Mouse (Mus musculus): ENCODE measurements around the gene Itfg2. TPM values are rescaled to one million over a fixed set of nuclear protein-coding genes. Genes with fewer than 3 reads are reported as not detected.
A peak's percentile ranks its signal among the peaks of the same experiment; 100 is the strongest.

Gene Itfg2
- total RNA-seq (2021): 10 to 100 TPM; 23.8 to 28.6 TPM
- long read RNA-seq, experiment 1, transcript Itfg2-201 (12 exons, 2,320 nt): major isoform, 9 of 21 reads
- long read RNA-seq, experiment 1, partial matches to known transcripts: 4 of 21 reads
- long read RNA-seq, experiment 1, other reads (novel, unspliced or antisense): 6 of 21 reads
- long read RNA-seq, experiment 2, transcript Itfg2-201 (12 exons, 2,320 nt): major isoform, 11 of 15 reads
- long read RNA-seq, experiment 2, partial matches to known transcripts: 3 of 15 reads
- long read RNA-seq, experiment 2, other reads (novel, unspliced or antisense): 1 of 15 reads

GRCm38 (mm10) chr6:128424269-128425019 lies at the start of gene Itfg2:
Gene Itfg2 (minus strand): TSS chr6:128424931.
- peak; percentile 95 to 96 for DNase-seq

DNA sequence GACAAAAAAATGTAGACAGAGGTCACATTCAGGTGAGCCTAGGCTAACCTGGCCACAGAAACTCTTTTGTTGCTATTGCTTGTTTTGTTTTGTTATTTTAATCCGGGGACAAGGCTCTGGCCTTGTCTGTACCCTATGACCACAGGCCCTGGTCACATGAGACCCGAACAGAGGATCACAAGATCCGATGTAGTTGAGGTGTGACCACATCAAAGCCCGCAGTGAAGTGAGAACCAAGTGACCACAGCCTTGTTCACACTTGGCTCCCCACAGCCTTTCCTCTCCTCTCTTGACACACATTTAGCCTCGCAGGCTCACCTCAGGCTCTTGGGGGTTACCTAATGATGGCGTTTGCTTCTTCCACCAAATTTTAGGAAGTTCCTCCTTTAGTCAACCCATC lies 49.4 kb upstream of the Itfg2 start:
- no peak for DNase-seq

GRCm38 (mm10) chr6:128469451-128469850 lies 44.7 kb upstream of the Itfg2 start:
- peak; percentile 70 to 82 for DNase-seq

DNA sequence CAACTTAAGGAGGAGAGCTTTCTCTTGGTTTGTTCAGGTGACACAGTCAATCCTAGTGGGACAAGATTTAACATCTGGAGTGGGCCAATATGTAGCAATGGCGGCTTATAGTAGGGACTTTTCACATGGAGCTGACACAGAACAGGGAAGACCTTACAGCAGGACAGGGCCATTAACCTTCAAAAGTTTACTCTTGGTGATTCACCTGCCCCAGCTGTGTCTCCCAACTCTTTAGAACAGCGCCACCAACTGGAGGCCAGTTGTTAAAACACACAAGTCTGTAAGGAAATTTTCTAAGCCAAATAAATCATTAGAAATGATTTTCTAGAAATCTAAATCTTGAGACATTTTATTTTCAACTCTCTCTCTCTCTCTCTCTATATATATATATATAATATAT lies 42.6 kb upstream of the Itfg2 start:
- peak; percentile 68 to 72 for DNase-seq

DNA sequence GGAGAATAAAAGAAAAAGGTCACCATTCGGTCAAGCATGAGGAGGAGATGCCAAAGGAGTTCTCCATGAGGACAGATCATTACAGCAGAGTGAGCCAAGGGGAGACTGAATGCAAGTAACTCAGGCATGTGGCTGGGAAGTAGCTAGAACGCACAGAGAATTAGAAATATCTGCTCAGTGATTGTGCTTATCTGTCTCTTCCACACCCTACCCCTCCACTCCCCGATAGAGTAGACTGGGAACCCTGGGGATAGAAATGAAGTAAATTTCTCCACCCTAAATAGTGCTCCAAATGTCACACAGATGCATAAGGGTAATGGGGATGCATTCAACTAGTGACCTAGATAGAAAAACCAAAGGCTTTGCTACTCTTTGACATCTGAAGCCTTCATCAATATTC lies 41.8 kb upstream of the Itfg2 start:
- DNase-seq: no peak

DNA sequence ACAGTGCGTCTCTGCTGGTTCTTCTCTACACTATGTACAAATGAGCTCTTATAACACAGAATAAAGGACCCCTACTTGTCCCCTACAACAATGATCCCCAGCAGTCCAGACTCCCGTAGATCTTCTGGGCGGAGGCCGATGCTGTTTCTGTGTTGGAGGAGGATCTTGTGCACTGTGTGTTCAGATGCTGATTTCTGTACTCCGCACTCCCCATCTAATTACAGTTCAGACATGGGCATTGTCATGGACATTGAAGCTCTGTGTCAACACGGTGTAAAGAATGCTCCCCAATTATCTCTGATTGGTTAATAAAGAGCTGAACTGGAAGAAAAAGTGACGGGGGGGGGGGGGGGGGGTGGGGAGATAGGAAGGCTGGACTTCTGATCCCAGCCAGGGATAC lies 41.3 kb upstream of the Itfg2 start:
- DNase-seq: no peak

GRCm38 (mm10) chr6:128464996-128465395 lies 40.3 kb upstream of the Itfg2 start:
- DNase-seq: no peak

- no peak for DNase-seq
These were observed 36.9 kb upstream of the Itfg2 start for GRCm38 (mm10) chr6:128461606-128462005.

DNA sequence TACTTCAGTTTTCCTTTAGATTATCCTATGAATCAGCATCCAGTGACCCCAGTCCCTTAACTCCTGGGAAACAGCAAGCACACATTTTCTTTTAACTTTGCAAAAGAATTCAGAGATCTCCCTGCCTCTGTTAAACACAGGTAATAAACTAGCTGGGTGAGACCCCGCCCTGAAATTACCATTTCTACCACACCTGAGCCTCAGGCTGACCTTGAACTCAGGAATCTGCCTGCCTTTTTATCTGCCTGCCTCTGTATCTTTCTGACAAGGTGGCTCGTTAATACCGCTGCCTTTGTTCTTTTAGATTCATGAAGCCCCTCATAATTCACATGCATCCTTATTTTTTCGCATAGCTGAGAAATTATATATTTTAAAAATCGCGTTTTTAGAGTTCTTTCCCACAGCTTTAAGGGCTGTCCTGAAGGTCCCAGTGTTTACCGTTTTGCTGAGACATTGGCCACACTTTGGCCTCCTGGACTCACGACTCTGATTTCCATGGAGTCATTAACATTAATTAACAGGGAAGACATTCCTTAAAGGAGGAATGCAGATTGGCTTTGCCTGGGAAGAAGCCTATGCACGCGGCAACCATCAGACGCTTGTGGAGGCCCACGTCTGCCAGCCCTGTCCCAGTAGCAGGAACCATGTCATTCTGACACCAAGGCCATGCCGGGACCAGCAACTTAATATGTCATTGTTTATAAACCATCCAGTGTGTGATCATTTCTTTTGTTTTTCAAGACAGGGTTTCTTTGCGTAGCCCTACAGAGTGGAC lies 36.2 kb upstream of the Itfg2 start:
- DNase-seq: no peak

DNA sequence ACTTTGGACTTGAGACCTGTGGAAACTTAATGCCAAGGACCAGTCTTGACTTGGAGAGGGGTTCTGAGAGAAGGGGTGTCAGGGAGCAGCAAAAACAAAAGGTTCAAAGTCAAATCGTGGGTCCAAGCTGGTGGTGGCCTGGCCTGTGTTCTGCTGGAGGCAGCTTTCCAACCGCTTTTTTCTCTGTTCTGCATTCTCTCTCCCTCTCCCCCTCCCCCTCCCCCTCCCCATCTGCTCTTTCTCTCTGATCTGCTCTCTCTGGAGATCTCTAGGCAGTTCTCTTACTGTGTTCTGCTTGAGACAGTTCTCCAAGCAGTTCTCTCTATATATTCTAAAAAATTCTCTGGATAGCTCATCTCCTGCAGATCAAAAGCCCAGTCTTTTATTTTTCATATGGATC lies 35.6 kb upstream of the Itfg2 start:
- no peak for DNase-seq

GRCm38 (mm10) chr6:128457186-128457585 lies 32.5 kb upstream of the Itfg2 start:
- DNase-seq: peak in 1 of 2 experiments; percentile 29

- DNase-seq: peak; percentile 35 to 59
These were observed 31.3 kb upstream of the Itfg2 start for GRCm38 (mm10) chr6:128455835-128456605.

- no peak for DNase-seq
These were observed 22.3 kb upstream of the Itfg2 start for GRCm38 (mm10) chr6:128447063-128447462.

- peak; percentile 70 to 78 for DNase-seq
These were observed 21.2 kb upstream of the Itfg2 start for GRCm38 (mm10) chr6:128445761-128446535.

GRCm38 (mm10) chr6:128440238-128440637 lies 15.5 kb upstream of the Itfg2 start:
- DNase-seq: no peak

DNA sequence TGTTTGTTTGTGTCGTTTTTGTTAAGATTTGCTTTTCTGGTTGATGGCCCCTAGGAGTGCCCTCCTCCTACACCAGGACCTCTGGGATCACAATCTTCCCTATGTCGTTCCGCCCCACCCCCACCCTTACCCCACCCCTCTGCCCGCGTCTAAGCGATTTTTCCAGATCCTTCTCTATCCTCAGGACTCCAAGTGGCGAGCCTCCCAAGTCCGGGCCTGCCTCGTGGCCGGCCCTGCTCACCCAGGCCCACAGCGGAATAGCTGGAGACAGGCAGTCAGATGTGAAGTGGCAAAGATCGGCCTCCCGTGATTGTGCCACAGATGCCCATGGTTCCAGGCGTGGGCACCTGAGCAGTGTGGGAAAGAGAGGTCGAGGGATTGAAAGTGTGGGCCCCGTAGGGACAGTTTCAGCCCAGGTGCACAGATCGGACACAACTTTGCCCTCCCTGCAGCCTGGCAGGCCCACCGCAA lies 14.2 kb upstream of the Itfg2 start:
- DNase-seq: peak in 1 of 2 experiments; percentile 14

- peak; percentile 97 to 98 for DNase-seq
These were observed 13.7 kb upstream of the Itfg2 start, which contains the start of gene Fkbp4 for GRCm38 (mm10) chr6:128438317-128438870. Gene Fkbp4 (minus strand): TSS chr6:128438677.

- peak; percentile 77 to 83 for DNase-seq
These were observed 13.1 kb upstream of the Itfg2 start for GRCm38 (mm10) chr6:128437731-128438316.

GRCm38 (mm10) chr6:128437288-128437687 lies 12.6 kb upstream of the Itfg2 start:
- DNase-seq: no peak

GRCm38 (mm10) chr6:128436356-128437005 lies 11.8 kb upstream of the Itfg2 start:
- no peak for DNase-seq
